Mouse (Mus musculus) hindbrain, embryonic 16.5 days (tissue): Measurements from ENCODE around the gene Tent2. TPM values are rescaled to one million over a fixed set of nuclear protein-coding genes. Genes with fewer than 3 reads are reported as not detected.
"Not testable (repeated sequence)": the region's sequence is repeated elsewhere in the genome, so short reads cannot be mapped to it uniquely, and the experiment has no call there.

Source experiments
- ATAC-seq: fragments of 200-750 bp; cut with Nextera tagmentation; 2 replicates; pipeline ENCODE4 v1.8.0; 2017; ENCODE audit warnings: moderate TSS enrichment, moderate library complexity
- H3K27ac ChIP-seq: fragments of 300-500 bp; sonication (generic); 2 replicates; pipeline ENCODE4 v1.5.1; 2014; ENCODE audit warnings: low read depth, mild to moderate bottlenecking, control low read depth, low read length, moderate library complexity
- H3K27me3 ChIP-seq: fragments of 300-500 bp; sonication (generic); replicated peaks from 2 replicates; pipeline ENCODE4 v1.6.1; 2014; ENCODE audit warnings: low read length; ENCODE audit not compliant: control insufficient read depth, insufficient read depth
- H3K36me3 ChIP-seq: fragments of 300-500 bp; sonication (generic); 2 replicates; pipeline ENCODE4 v1.6.1; 2014; ENCODE audit warnings: mild to moderate bottlenecking, low read length, moderate library complexity, mixed read lengths; ENCODE audit not compliant: control insufficient read depth, insufficient read depth
- H3K4me1 ChIP-seq: fragments of 300-500 bp; sonication (generic); 2 replicates; pipeline ENCODE4 v1.6.1; 2014; ENCODE audit warnings: low read depth, low read length; ENCODE audit not compliant: control insufficient read depth, insufficient read depth
- H3K4me2 ChIP-seq: fragments of 300-500 bp; sonication (generic); 2 replicates; pipeline ENCODE4 v1.6.1; 2014; ENCODE audit warnings: mild to moderate bottlenecking, low read length, control low read depth, moderate library complexity
- H3K4me3 ChIP-seq: fragments of 300-500 bp; sonication (generic); 2 replicates; pipeline ENCODE4 v1.5.1; 2014; ENCODE audit warnings: mild to moderate bottlenecking, low read length, control low read depth, moderate library complexity
- H3K9ac ChIP-seq: fragments of 300-500 bp; sonication (generic); 2 replicates; pipeline ENCODE4 v1.6.1; 2014; ENCODE audit warnings: low read depth, mild to moderate bottlenecking, control low read depth, low read length, moderate library complexity
- H3K9me3 ChIP-seq: fragments of 300-500 bp; sonication (generic); 2 replicates; pipeline ENCODE4 v1.6.1; 2014; ENCODE audit warnings: mild to moderate bottlenecking, low read length, moderate library complexity; ENCODE audit not compliant: control insufficient read depth
- WGBS: fragments of 180-500 bp; shearing (Covaris S2); extraction: QIAGEN DNeasy Blood & Tissue Kit; methylation state at CpG from one replicate; pipeline ENCODE4 v1.1.7; 2014; 5-methylcytosine and 5-hydroxymethylcytosine counted together
- polyA plus RNA-seq: library from polyadenylated mRNA; unstranded; fragments of >200 nt; fragmentation: Nextera tagmentation; extraction: Ambion mirVana; gene quantifications from 2 replicates; pipeline ENCODE4 v1.2.1, GENCODE M21; 2015

Gene Tent2
- polyA plus RNA-seq, 1 experiment from 2014 or later = 30.6 TPM

DNA sequence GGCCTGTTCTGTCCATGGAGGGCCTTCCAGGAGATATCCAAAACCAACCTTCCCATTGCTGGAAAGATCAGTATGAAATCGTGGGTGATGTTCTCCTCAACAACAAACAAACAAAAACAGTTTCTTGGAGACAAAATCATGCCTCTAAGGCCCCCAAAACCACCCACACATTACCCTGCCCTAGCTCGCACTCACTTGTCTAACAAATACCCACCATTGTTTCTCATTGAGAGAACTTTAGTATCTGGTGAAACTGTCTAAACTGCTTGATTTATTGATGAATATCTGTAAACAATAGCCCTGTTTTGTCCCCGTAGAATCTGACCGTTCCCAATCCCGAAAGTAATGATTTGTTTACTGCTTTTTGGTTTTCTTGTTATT lies 451 bp upstream of the Tent2 start:
- Histone ChIP-seq H3K9me3 (no peaks in the 10 kb centered on the region), H3K4me3 (peak overlapping the region; percentile 99), H3K9ac (peak overlapping the region; percentile 73), H3K27me3 (no peaks in the 10 kb centered on the region), H3K4me1 (peaks cover 15% of the 10 kb centered on the region), H3K4me2 (peak overlapping the region; percentile 81), H3K36me3 (no peaks in the 10 kb centered on the region), H3K27ac (peak overlapping the region; percentile 93)
- no peak for ATAC-seq
- WGBS = 61% methylated on average over 5 of the region's 5 CpGs

DNA sequence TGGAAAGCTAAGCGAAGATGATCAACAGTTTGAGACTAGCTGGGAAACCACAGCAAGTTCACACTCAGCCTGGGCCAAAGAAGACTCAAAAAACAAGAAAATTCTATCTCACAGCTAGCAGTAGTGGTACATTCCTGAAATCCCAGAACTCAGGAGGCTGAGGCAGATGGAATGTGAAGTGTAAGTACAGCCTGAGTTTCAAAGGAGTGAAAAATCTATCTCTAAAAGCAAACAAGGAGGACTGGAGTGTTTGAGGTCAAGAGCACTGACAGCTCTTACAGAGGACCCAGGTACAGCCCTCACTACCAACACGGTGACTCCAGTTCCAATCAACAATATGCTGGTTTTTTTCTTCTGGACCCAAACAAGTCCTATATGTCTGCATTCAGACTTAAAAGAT lies 2.8 kb downstream of the Tent2 start:
- H3K9me3 ChIP-seq = no peaks in the 10 kb centered on the region
- H3K27me3 ChIP-seq = no peaks in the 10 kb centered on the region
- no peaks in the 10 kb centered on the region for H3K36me3 ChIP-seq
- H3K4me2 ChIP-seq = no peak overlapping the region
- H3K9ac ChIP-seq = no peak overlapping the region
- no peak overlapping the region for H3K27ac ChIP-seq
- WGBS = 96% methylated on average over 2 of the region's 2 CpGs
- ATAC-seq = no peak
- H3K4me1 ChIP-seq = peaks cover 15% of the 10 kb centered on the region
- H3K4me3 ChIP-seq = no peak overlapping the region

DNA sequence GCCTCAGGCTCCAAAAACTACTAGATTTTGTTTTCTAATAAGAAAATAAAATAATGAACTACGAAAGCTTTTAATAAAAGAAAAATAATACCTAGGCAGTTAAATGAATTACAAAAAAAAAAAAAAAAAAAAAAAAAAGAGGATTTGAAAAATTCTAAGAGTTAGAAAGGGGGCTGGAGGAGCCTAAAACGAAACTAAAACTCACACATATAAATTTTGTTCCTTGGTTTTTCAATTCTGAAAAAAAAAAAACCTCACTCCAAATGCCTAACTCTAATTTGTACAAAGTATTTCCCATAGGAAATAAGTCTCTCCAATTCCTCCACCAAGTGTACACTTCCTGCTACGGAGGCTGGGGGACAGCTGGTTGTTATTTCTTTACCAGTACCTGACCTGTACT lies 3.4 kb downstream of the Tent2 start:
- Histone ChIP-seq H3K27me3 (no peaks in the 10 kb centered on the region), H3K4me2 (no peak overlapping the region), H3K4me3 (no peak overlapping the region), H3K27ac (no peak overlapping the region), H3K36me3 (no peaks in the 10 kb centered on the region), H3K9ac (no peak overlapping the region; the same call in 1 of the 2 replicates), H3K4me1 (peaks cover 15% of the 10 kb centered on the region), H3K9me3 (no peaks in the 10 kb centered on the region)
- 91% methylated on average over 3 of the region's 3 CpGs for WGBS
- ATAC-seq = no peak

DNA sequence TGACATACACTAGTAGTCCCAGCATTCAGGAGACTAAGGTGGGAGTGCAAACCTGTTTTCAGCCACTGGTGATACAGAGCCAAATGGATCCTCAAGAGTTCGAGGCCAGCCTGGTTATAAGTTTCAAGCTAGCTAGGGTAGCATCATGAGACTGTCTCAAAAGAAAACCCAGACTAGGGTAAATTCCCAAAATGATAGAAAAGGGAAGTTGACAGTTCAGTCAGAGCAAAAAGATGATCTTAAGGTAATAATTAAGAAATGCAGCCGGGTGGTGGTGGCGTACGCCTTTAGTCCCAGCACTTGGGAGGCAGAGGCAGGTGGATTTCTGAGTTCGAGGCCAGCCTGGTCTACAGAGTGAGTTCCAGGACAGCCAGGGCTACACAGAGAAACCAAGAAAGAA lies 4.4 kb downstream of the Tent2 start:
- H3K36me3 ChIP-seq, H3K27ac ChIP-seq, H3K27me3 ChIP-seq, ATAC-seq, H3K4me3 ChIP-seq, H3K4me2 ChIP-seq, H3K9me3 ChIP-seq, H3K9ac ChIP-seq: not testable (repeated sequence)
- H3K4me1 ChIP-seq = peaks cover 15% of the 10 kb centered on the region
- WGBS = 92% methylated on average over 5 of the region's 5 CpGs

DNA sequence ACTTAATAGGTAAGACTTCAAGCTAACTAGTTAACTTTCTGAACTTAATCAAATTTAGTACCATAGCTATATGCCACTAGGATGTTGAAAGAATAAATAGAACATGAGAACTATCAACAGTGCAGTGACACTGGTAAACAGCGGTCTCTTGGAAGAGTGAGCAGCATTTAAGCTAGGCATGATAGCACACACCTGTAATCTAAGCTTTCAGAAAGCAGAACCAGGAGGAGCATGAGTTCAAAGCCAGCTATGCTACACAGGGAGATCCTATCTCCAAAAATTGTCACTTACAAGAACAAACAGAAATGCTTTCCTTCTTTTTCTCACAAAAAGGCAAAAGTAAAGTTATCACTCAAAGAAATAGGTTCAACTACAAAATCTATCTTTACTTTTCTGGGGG lies 11.8 kb downstream of the Tent2 start:
- Histone ChIP-seq H3K9ac (no peak overlapping the region), H3K4me2 (no peak overlapping the region), H3K27ac (no peak overlapping the region), H3K36me3 (peaks cover 4% of the 10 kb centered on the region; the same call in 1 of the 2 replicates), H3K4me3 (no peak overlapping the region), H3K4me1 (no peaks in the 10 kb centered on the region), H3K27me3 (no peaks in the 10 kb centered on the region), H3K9me3 (no peaks in the 10 kb centered on the region)
- 96% methylated on average over 1 of the region's 1 CpGs for WGBS
- ATAC-seq = no peak

DNA sequence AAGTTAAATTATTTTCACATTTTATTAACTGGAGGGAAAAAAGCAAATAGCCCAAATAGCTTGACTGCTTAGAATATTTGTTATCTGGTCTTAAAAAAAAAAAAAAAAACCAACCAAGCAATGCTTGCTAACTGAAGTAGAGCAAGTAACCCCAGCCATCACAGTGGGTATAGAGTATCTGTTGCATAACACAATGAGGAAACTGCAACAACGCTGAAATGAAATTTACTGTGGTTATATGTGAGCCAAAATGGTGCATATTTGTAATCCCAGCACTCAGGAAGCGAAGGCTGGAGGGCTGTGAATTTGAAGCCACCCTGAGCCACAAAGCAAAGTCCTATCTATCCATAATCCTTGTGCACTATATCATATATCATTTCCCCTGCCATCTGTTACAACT lies 12.7 kb downstream of the Tent2 start:
- Histone ChIP-seq H3K4me2 (no peak overlapping the region), H3K9ac (no peak overlapping the region), H3K27me3 (no peaks in the 10 kb centered on the region), H3K27ac (no peak overlapping the region), H3K9me3 (no peaks in the 10 kb centered on the region), H3K4me3 (no peak overlapping the region), H3K36me3 (peaks cover 4% of the 10 kb centered on the region; the same call in 1 of the 2 replicates), H3K4me1 (no peaks in the 10 kb centered on the region)
- no peak for ATAC-seq
- WGBS = 89% methylated on average over 2 of the region's 2 CpGs

DNA sequence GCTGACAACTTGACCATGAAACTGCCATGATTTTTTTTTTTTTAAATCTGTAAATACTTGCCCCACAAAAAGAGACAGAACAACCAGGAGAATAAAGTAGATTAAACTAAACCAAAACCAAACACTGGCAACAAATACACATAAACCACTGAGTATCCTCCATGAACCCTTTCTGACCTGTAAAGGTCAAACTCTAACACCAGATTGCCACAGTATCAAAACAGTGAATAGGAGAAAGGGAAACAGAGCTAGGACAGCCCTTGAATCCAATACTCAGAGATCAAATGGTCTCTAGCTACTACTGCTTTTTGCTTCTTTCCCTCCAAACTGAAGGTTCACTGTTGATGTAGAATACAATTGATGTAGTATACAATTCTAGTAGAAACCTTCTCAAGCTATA lies 14.6 kb downstream of the Tent2 start:
- Histone ChIP-seq H3K9ac (no peak overlapping the region), H3K36me3 (peaks cover 10% of the 10 kb centered on the region), H3K4me3 (no peak overlapping the region), H3K27me3 (no peaks in the 10 kb centered on the region), H3K4me2 (no peak overlapping the region), H3K27ac (no peak overlapping the region), H3K4me1 (no peaks in the 10 kb centered on the region), H3K9me3 (no peaks in the 10 kb centered on the region)
- ATAC-seq = no peak

DNA sequence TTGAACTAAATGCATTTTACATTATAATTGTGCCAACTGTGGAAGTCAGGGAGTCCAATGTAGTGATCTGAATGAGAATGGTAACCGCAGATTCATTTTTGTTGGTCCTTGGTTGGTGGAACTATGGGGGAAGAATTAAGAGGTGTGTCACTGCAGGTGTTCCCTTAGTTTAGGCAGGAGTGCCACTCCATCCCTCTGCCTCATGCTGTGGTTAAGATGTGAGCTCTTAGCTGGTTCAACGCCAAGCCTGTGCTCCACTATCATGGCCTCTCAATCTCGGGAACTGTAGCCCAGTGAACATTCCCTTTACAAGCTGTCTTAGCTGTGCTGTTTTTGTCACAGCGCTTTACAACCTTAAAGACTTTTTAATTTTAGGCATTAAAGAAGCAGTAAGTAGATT lies 28.9 kb downstream of the Tent2 start:
- WGBS = 98% methylated on average over 4 of the region's 4 CpGs
- Histone ChIP-seq H3K36me3 (peaks cover 25% of the 10 kb centered on the region), H3K9me3 (no peaks in the 10 kb centered on the region), H3K9ac (no peak overlapping the region), H3K4me3 (no peak overlapping the region), H3K4me2 (no peak overlapping the region), H3K27ac (no peak overlapping the region), H3K27me3 (no peaks in the 10 kb centered on the region), H3K4me1 (no peaks in the 10 kb centered on the region)
- no peak for ATAC-seq

DNA sequence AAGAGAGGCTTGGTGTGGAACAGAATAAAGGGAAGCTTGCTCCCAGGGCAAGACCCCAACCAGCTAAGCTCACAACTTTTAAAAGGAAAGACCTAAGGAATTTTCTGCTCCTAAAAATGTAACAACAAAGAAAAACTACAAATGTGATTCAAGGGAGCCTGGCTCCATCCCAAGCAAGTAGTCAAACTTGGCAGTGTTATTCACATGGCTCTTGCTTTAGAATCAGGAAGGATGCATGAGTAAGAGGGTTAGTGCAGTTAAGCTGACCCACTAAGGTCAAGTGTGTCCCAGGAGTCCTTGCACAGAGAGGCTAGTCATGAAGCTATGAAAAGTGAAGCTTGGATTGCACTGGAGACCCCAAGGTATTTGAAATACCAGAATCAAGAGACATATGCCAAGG lies 29.7 kb downstream of the Tent2 start:
- Histone ChIP-seq H3K27ac (no peak overlapping the region), H3K9ac (no peak overlapping the region), H3K36me3 (peaks cover 25% of the 10 kb centered on the region), H3K27me3 (no peaks in the 10 kb centered on the region), H3K4me1 (no peaks in the 10 kb centered on the region), H3K4me3 (no peak overlapping the region), H3K4me2 (no peak overlapping the region), H3K9me3 (no peaks in the 10 kb centered on the region)
- ATAC-seq = no peak

DNA sequence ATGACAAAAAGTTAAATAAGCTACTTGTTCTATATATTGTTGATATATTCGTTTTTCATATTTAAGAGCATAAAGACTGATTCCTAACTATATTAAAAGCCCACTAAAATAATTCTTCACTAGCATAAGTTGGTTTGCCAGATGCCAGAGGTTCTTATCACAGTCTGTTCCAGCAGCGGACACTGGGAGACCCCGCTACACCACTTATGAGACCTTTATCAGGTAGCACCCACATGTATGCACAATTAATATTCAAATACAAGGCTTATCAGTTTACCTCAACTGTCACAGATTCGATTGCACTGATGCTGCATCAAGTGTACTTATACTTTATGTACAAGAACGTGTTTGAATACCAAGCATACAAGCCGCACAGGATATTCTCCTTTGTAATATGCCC lies 33.9 kb downstream of the Tent2 start:
- H3K4me1 ChIP-seq = no peaks in the 10 kb centered on the region
- no peaks in the 10 kb centered on the region for H3K27me3 ChIP-seq
- no peak overlapping the region for H3K4me3 ChIP-seq
- 0 out of 2 replicates have a peak, but pooled peaks cover 12% of the 10 kb centered on the region for H3K36me3 ChIP-seq
- WGBS = 94% methylated on average over 6 of the region's 6 CpGs
- ATAC-seq = no peak
- H3K9ac ChIP-seq = no peak overlapping the region
- no peaks in the 10 kb centered on the region for H3K9me3 ChIP-seq
- H3K4me2 ChIP-seq = no peak overlapping the region
- H3K27ac ChIP-seq = no peak overlapping the region
